Mouse (Mus musculus) kidney, adult 9 months (tissue): ENCODE data around the gene Gm2016.
"Not testable (repeated sequence)": the region's sequence is repeated elsewhere in the genome, so short reads cannot be mapped to it uniquely, and the experiment has no call there.

Experiments
- DNase-seq: peaks from one replicate; pipeline ENCODE4 v3.0.0; 2022

Gm2016 gene

GRCm38 (mm10) chr12:87873772-87874171, at the start of gene Gm2016:
Gene Gm2016, plus strand, starts transcription at chr12:87874072.
- DNase-seq: not testable (repeated sequence)

GRCm38 (mm10) chr12:87842239-87842638, 31.6 kb upstream of the Gm2016 start, which contains the start of gene Gm2001:
Gene Gm2001, minus strand, starts transcription at chr12:87842339.
- not testable (repeated sequence) for DNase-seq

DNA sequence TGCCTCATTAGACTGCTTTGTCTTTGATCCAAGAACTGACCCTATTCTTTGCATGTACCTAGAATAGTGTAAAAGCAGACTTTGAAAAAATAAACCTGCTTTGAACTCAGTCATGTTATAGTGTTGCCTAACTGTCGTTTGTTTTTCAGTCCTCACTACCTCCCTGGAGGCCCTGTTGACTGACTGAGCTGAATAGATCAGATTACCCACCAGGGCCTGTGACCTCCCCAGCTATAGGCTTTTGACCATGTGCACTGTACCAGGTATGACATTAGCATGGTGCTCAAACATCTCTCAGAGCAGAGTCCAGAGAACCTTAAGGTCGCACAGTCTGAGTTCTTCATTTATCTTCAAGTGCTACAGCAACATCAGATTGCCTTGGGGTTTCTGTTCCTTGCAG, 23.2 kb upstream of the Gm2016 start:
- DNase-seq: not testable (repeated sequence)

- DNase-seq: not testable (repeated sequence)
Measured at GRCm38 (mm10) chr12:87856067-87856466, 17.8 kb upstream of the Gm2016 start.

DNA sequence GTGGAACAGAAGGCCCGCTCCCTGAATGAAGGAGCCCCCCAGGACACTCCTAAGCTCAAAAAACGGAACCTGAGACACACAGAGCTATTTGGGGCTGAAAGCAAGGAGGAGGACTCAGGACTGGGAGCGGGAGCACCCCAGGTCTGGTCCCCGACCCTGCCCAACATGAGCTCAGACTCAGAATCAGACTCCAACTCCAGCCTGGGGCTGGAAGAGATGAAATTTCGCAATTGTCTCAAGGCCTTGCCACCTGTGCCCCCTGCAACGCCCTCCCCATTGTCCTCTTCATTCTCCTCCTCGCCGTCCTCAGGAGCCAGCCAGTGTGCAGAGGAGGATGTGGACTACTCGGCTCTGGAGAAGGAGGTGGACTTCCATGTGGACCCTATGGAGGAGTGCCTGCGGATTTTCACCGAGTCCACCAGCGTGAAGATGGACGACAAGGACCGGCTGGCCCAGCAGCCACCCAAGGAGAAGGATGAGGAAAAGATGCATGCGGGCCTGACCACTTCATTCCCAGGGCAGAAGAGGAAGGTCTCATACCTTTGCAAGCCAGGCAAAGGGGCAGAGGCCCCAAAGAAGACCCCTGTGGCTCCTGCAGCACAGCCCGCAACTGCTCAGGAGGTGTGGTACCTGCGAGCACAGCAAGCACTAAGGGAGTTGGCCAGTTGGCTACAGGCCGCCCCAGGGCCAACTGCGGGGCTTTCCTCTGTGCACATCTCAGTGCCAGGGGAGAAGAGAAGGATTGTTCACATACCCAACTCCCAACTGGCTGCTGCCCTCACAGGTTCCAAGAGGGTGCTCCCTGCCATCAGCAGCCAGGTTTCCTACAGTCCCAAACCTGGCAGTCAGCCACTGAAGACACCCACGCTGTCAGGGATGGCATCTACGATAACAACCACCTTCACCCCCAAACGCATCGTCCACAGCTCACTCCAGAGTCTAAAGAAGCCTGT, 11.9 kb upstream of the Gm2016 start:
- DNase-seq: not testable (repeated sequence)

GRCm38 (mm10) chr12:87863638-87864037, 10.2 kb upstream of the Gm2016 start:
- DNase-seq: not testable (repeated sequence)

DNA sequence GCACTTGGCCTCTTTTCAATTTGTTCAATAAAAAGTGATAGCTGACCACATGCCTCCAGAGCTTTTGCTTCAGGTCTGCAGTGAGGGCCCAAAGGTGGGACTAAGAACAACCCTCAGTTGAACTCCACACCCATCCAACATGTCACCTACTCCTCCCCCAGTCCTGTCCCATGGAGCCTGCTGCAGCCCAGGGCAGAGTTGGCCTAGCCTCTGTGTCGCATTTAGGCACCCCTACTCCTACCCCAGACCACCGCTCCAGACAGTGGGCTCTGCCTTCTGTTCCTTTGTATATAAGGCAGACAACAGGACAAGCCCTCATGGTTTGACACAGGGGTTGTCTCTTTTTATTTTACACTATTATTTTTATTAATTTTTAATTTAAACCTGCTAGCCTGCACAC, 9.8 kb upstream of the Gm2016 start:
- not testable (repeated sequence) for DNase-seq

DNA sequence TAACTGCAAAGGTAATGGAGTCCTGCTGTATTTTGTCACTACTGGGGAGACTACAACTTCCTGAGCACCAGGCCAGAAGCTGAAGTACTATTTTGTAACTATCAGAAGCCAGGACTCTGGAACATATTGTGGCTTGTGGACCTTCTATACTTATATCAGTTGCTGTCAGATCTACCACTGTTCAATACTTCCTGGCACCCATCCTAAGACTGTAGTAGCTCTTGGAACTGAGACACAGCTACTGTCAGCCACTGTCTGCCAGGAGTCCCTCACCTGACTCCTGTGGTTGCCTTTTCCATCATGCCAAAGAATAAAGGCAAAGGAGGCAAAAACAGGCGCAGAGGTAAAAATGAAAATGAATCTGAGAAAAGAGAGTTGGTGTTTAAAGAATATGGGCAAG, 21.2 kb downstream of the Gm2016 start, which contains the start of gene Gm2022:
TSS of gene Gm2022 (plus strand) at position 301 of the 400 bp plus-strand sequence.
- not testable (repeated sequence) for DNase-seq

GRCm38 (mm10) chr12:87919721-87920120, 45.8 kb downstream of the Gm2016 start, which contains the start of gene Gm2035:
Gene Gm2035, minus strand, starts transcription at chr12:87919857.
- DNase-seq: not testable (repeated sequence)
